Mouse (Mus musculus): Measurements from ENCODE around the gene Nodal. TPM values are rescaled to one million over a fixed set of nuclear protein-coding genes. Genes with fewer than 3 reads are reported as not detected.
A peak's percentile ranks its signal among the peaks of the same experiment; 100 is the strongest.
"Not testable (repeated sequence)": the region's sequence is repeated elsewhere in the genome, so short reads cannot be mapped to it uniquely, and the experiment has no call there.

Gene Nodal
- total RNA-seq, 2 experiments from 2014 or later = 0.15 to 0.39 TPM

- peak in 1 of 2 experiments; percentile 58 for DNase-seq (ENCODE audit: extremely low spot score in 1 of 2, low spot score in 2 of 2)
- intact Hi-C loops (cut with DNase I) = no loop called here
Observed at GRCm38 (mm10) chr10:61423289-61423688, 5.5 kb downstream of the Nodal start.

GRCm38 (mm10) chr10:61424500-61424899, 6.7 kb downstream of the Nodal start:
- no peak for DNase-seq (ENCODE audit: extremely low spot score in 1 of 2, low spot score in 2 of 2)

GRCm38 (mm10) chr10:61425047-61425446, 7.3 kb downstream of the Nodal start:
- intact Hi-C loops (cut with DNase I) = no loop called here
- no peak for DNase-seq (ENCODE audit: extremely low spot score in 1 of 2, low spot score in 2 of 2)

More at GRCm38 (mm10) chr10:61424500-61424899, 6.7 kb downstream of the Nodal start:
- intact Hi-C loops (cut with DNase I) = no loop called here

GRCm38 (mm10) chr10:61426251-61426757, 8.5 kb downstream of the Nodal start:
- peak in 1 of 2 experiments; percentile 58 for DNase-seq (ENCODE audit: extremely low spot score in 1 of 2, low spot score in 2 of 2)
- intact Hi-C loops (cut with DNase I) = no loop called here

- no peak for DNase-seq (ENCODE audit: extremely low spot score in 1 of 2, low spot score in 2 of 2)
- intact Hi-C loops (cut with DNase I) = no loop called here
Observed at GRCm38 (mm10) chr10:61427951-61428350, 10.2 kb downstream of the Nodal start.

GRCm38 (mm10) chr10:61428416-61428815, 10.6 kb downstream of the Nodal start:
- intact Hi-C loops (cut with DNase I) = no loop called here
- DNase-seq (ENCODE audit: extremely low spot score in 1 of 2, low spot score in 2 of 2) = no peak

GRCm38 (mm10) chr10:61429043-61429442, 11.3 kb downstream of the Nodal start:
- DNase-seq (ENCODE audit: extremely low spot score in 1 of 2, low spot score in 2 of 2) = no peak
- intact Hi-C loops (cut with DNase I) = no loop called here

GRCm38 (mm10) chr10:61431375-61431774, 13.6 kb downstream of the Nodal start:
- peak; percentile 56 to 57 for DNase-seq (ENCODE audit: extremely low spot score in 1 of 2, low spot score in 2 of 2)
- intact Hi-C loops (cut with DNase I) = no loop called here

GRCm38 (mm10) chr10:61440202-61440800, 22.5 kb downstream of the Nodal start:
- no peak for DNase-seq (ENCODE audit: extremely low spot score in 1 of 2, low spot score in 2 of 2)
- intact Hi-C loops (cut with DNase I) = no loop called here

- intact Hi-C loops (cut with DNase I) = no loop called here
Observed at GRCm38 (mm10) chr10:61443456-61443855, 25.7 kb downstream of the Nodal start.

GRCm38 (mm10) chr10:61443876-61444275, 26.1 kb downstream of the Nodal start:
- no peak for DNase-seq (ENCODE audit: extremely low spot score in 1 of 2, low spot score in 2 of 2)
- intact Hi-C loops (cut with DNase I) = no loop called here

More at GRCm38 (mm10) chr10:61443456-61443855, 25.7 kb downstream of the Nodal start:
- DNase-seq (ENCODE audit: extremely low spot score in 1 of 2, low spot score in 2 of 2) = no peak

- intact Hi-C loops (cut with DNase I) = no loop called here
- DNase-seq (ENCODE audit: extremely low spot score in 1 of 2, low spot score in 2 of 2) = no peak
Observed at GRCm38 (mm10) chr10:61445016-61445415, 27.2 kb downstream of the Nodal start.

- no peak for DNase-seq (ENCODE audit: extremely low spot score in 1 of 2, low spot score in 2 of 2)
- intact Hi-C loops (cut with DNase I) = no loop called here
Observed at GRCm38 (mm10) chr10:61447581-61448353, 30.0 kb downstream of the Nodal start.

GRCm38 (mm10) chr10:61448834-61449233, 31.1 kb downstream of the Nodal start:
- no peak for DNase-seq (ENCODE audit: extremely low spot score in 1 of 2, low spot score in 2 of 2)
- intact Hi-C loops (cut with DNase I) = no loop called here

GRCm38 (mm10) chr10:61451463-61451930, 33.7 kb downstream of the Nodal start:
- DNase-seq (ENCODE audit: extremely low spot score in 1 of 2, low spot score in 2 of 2) = no peak
- intact Hi-C loops (cut with DNase I) = no loop called here

- intact Hi-C loops (cut with DNase I) = no loop called here
- peak; percentile 40 to 69 for DNase-seq (ENCODE audit: extremely low spot score in 1 of 2, low spot score in 2 of 2)
Observed at GRCm38 (mm10) chr10:61451931-61452617, 34.3 kb downstream of the Nodal start.

- intact Hi-C loops (cut with DNase I) = no loop called here
Observed at GRCm38 (mm10) chr10:61452645-61453044, 34.9 kb downstream of the Nodal start, which contains the start of gene Eif4ebp2. Eif4ebp2 (minus strand) TSS chr10:61452661.

GRCm38 (mm10) chr10:61453171-61453570, 35.4 kb downstream of the Nodal start:
- intact Hi-C loops (cut with DNase I); DNase-seq (ENCODE audit: extremely low spot score in 1 of 2, low spot score in 2 of 2): not testable (repeated sequence)

More at GRCm38 (mm10) chr10:61452645-61453044, 34.9 kb downstream of the Nodal start, which contains the start of gene Eif4ebp2:
- DNase-seq (ENCODE audit: extremely low spot score in 1 of 2, low spot score in 2 of 2) = peak; percentile 98

- intact Hi-C loops (cut with DNase I) = no loop called here
Observed at GRCm38 (mm10) chr10:61457182-61457581, 39.4 kb downstream of the Nodal start.

More at GRCm38 (mm10) chr10:61457182-61457581, 39.4 kb downstream of the Nodal start:
- DNase-seq (ENCODE audit: extremely low spot score in 1 of 2, low spot score in 2 of 2) = no peak
